In the genomic region with DNA sequence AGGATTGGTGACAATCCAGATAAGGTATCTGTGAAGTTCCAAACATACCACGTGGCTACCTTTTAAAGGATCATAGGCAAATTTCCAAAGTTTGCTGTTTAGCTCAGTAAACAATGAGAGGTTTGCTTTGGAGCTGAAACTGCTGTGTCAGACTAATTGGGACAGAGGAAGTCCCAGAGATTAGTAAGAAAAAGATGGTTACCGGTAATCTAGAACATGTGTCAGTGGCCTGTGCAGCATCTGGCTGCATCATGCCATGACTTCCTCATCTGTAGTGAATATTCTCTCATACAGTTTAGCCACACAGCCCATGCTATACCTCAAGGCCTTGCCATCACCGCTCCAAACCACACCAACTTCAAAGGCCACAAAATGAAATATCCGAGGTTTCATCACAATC, we compare ENCODE assay signal across 30 mouse cellular contexts. TPM values are rescaled to one million over a fixed set of nuclear protein-coding genes. Genes with fewer than 3 reads are reported as not detected.
DNase-seq lines count a peak whose midpoint lies in the region; ATAC-seq and TF ChIP-seq lines count a peak whose summit lies in the region.
"Had no signal": no experiment of that assay in that cellular context is flagged by ENCODE, and none has a peak within 500 bp of the region (broad histone marks: within the 10 kb centered on the region; RNA-seq: fewer than 3 reads in every experiment).

No protein-coding gene starts in this region.

- peaks cover 6% of the 10 kb centered on the region; the same call in 1 of the 2 replicates for H3K4me1 ChIP-seq in liver, postnatal 0 days (ENCODE audit: insufficient read depth)
- no peaks in the 10 kb centered on the region for H3K4me1 ChIP-seq in liver, embryonic 11.5 days (replicated peaks; ENCODE audit: control insufficient read depth, insufficient read depth, low read length)
- peaks cover 33% of the 10 kb centered on the region for H3K4me1 ChIP-seq in G1E (ENCODE audit: insufficient read depth, low read depth, low read length)
- H3K4me1 ChIP-seq: forebrain, embryonic 10.5 days; hindbrain, embryonic 15.5 days; limb, embryonic 13.5 days; liver, embryonic 15.5 days; midbrain, embryonic 12.5 days had no signal

- 29% methylated on average over 4 of the region's 4 CpGs for WGBS in liver, postnatal 0 days (ENCODE audit: insufficient replicate concordance)
- WGBS in liver, embryonic 11.5 days, result 63% methylated on average over 4 of the region's 4 CpGs

- H3K36me3 ChIP-seq in liver, postnatal 0 days (replicated peaks; ENCODE audit: insufficient read depth, low read length), result no peaks in the 10 kb centered on the region
- H3K36me3 ChIP-seq in liver, embryonic 11.5 days (ENCODE audit: control insufficient read depth, insufficient read depth, low read length), result no peaks in the 10 kb centered on the region
- H3K36me3 ChIP-seq in G1E (replicated peaks), result no peaks in the 10 kb centered on the region
- H3K36me3 ChIP-seq: forebrain, embryonic 10.5 days; hindbrain, embryonic 15.5 days; limb, embryonic 13.5 days; liver, embryonic 15.5 days; midbrain, embryonic 12.5 days had no signal

- DNase-seq in liver, postnatal 0 days, result no peak
- no peak for DNase-seq in liver, embryonic 11.5 days (ENCODE audit: low spot score)
- no peak for DNase-seq in G1E (ENCODE audit: low spot score)
- no peak for DNase-seq in thymus, postnatal 10 days (ENCODE audit: low spot score in 2 of 2)
- DNase-seq in heart, postnatal 25 days (ENCODE audit: low spot score), result no peak
- no peak for DNase-seq in kidney, postnatal 36 days
- DNase-seq: adrenal gland, postnatal 36 days; cerebellum, adult 11-12 months; cerebellum, postnatal 25 days; gastrocnemius, postnatal 25 days; heart, postnatal 4 days; kidney, adult 9 months; kidney, postnatal 14 days; lung, postnatal 4 days; right cerebral cortex, postnatal 25 days; thymus, adult 2 months had no signal

- H3K27ac ChIP-seq in liver, postnatal 0 days (ENCODE audit: low read depth), result no peak overlapping the region
- no peak overlapping the region for H3K27ac ChIP-seq in liver, embryonic 11.5 days (ENCODE audit: low read depth, low read length)
- H3K27ac ChIP-seq: forebrain, embryonic 10.5 days; hindbrain, embryonic 15.5 days; limb, embryonic 13.5 days; liver, embryonic 15.5 days; midbrain, embryonic 12.5 days; stomach, postnatal 0 days had no signal

- no peak overlapping the region for H3K4me2 ChIP-seq in liver, postnatal 0 days (ENCODE audit: low read depth, low read length)
- no peak overlapping the region for H3K4me2 ChIP-seq in liver, embryonic 11.5 days
- H3K4me2 ChIP-seq: hindbrain, embryonic 15.5 days; limb, embryonic 13.5 days; liver, embryonic 15.5 days; midbrain, embryonic 12.5 days had no signal

- no peaks in the 10 kb centered on the region for H3K9me3 ChIP-seq in liver, postnatal 0 days (ENCODE audit: low read length)
- H3K9me3 ChIP-seq in liver, embryonic 11.5 days (ENCODE audit: control insufficient read depth, low read length), result no peaks in the 10 kb centered on the region
- H3K9me3 ChIP-seq in G1E (replicated peaks), result 0 out of 2 replicates have a peak, but pooled peaks cover 2% of the 10 kb centered on the region
- H3K9me3 ChIP-seq: forebrain, embryonic 10.5 days; hindbrain, embryonic 15.5 days; limb, embryonic 13.5 days; liver, embryonic 15.5 days; midbrain, embryonic 12.5 days had no signal

- H3K9ac ChIP-seq in liver, postnatal 0 days (replicated peaks), result no peak overlapping the region
- no peak overlapping the region for H3K9ac ChIP-seq in liver, embryonic 11.5 days (ENCODE audit: low read depth, low read length)
- H3K9ac ChIP-seq: hindbrain, embryonic 15.5 days; limb, embryonic 13.5 days; liver, embryonic 15.5 days; midbrain, embryonic 12.5 days had no signal

- intact Hi-C loops in heart, postnatal 25 days (cut with DNase I), result no loop called here

- ATAC-seq in liver, postnatal 0 days, result peak; percentile 36; the same call in 1 of the 2 replicates
- ATAC-seq in liver, embryonic 11.5 days (replicated peaks; ENCODE audit: low FRiP score), result no peak
- 0 out of 2 replicates have a peak, but pooled peaks have one; percentile 8 for ATAC-seq in G1E (ENCODE audit: extremely low read depth, insufficient number of reproducible peaks, low FRiP score, poor library complexity, severe bottlenecking)
- ATAC-seq in granulocyte monocyte progenitor cell, adult 5-6 weeks (replicated peaks; ENCODE audit: poor library complexity, severe bottlenecking), result peak; percentile 85
- ATAC-seq in monocyte, adult 5-6 weeks (replicated peaks; ENCODE audit: insufficient number of reproducible peaks, low FRiP score, low TSS enrichment, poor library complexity, severe bottlenecking), result peak; percentile 65
- ATAC-seq: forebrain, embryonic 16.5 days; intestine, embryonic 16.5 days; Patski had no signal

- H3K27me3 ChIP-seq in liver, postnatal 0 days (ENCODE audit: insufficient read depth, low read length), result no peaks in the 10 kb centered on the region
- H3K27me3 ChIP-seq in liver, embryonic 11.5 days (replicated peaks; ENCODE audit: control insufficient read depth, insufficient read depth, low read length), result no peaks in the 10 kb centered on the region
- H3K27me3 ChIP-seq in G1E (ENCODE audit: insufficient read depth, low read length), result peaks cover 6% of the 10 kb centered on the region; the same call in 1 of the 2 replicates
- H3K27me3 ChIP-seq: hindbrain, embryonic 15.5 days; limb, embryonic 13.5 days; midbrain, embryonic 12.5 days; Patski had no signal

- TF ChIP-seq EP300 in liver, postnatal 0 days (IDR thresholded peaks at IDR 0.05; ENCODE audit: low read depth), result peak; percentile 55; the same call in 1 of the 2 replicates

- no peak for TF ChIP-seq CTCF in liver, postnatal 0 days (IDR thresholded peaks at IDR 0.05; ENCODE audit: low read depth)
- no peak for TF ChIP-seq CTCF in G1E (IDR thresholded peaks at IDR 0.05; ENCODE audit: low read depth, low read length)

- no peak overlapping the region for H3K4me3 ChIP-seq in liver, postnatal 0 days (ENCODE audit: low read depth, low read length)
- H3K4me3 ChIP-seq in liver, embryonic 11.5 days (ENCODE audit: low read depth, low read length), result no peak overlapping the region
- H3K4me3 ChIP-seq in G1E (ENCODE audit: low read depth, low read length), result no peak overlapping the region
- H3K4me3 ChIP-seq: forebrain, embryonic 10.5 days; hindbrain, embryonic 15.5 days; limb, embryonic 13.5 days; liver, embryonic 15.5 days; midbrain, embryonic 12.5 days had no signal

RNA-seq across cellular contexts. Expression of a gene that starts 3.4 kb away (rescaled TPM):
- polyA plus RNA-seq in liver, postnatal 0 days (2015; fragmentation: Nextera tagmentation; extraction: Ambion mirVana), result 18.0 and 18.7 TPM in 2 replicates
- 1.8 and 2.0 TPM in 2 replicates for polyA plus RNA-seq in liver, embryonic 11.5 days (2014; fragmentation: Nextera tagmentation; extraction: Ambion mirVana)
- total RNA-seq in G1E (2014; fragmentation: Nextera tagmentation) (5.5 and 5.8 TPM in 2 replicates), G1E (2017) (20.5 and 22.1 TPM in 2 replicates)
- polyA plus RNA-seq in G1E (2012), result 0.24 and 0.46 TPM in 2 replicates
- 106 and 115 TPM in 2 replicates for total RNA-seq in granulocyte monocyte progenitor cell, adult 5-6 weeks (2014; fragmentation: Nextera tagmentation)
- 106 and 143 TPM in 2 replicates for total RNA-seq in granulocyte monocyte progenitor cell, adult 5-6 weeks (2017)
- total RNA-seq in monocyte, adult 5-6 weeks (2017), result 181 to 197 TPM (median 187 TPM) in 3 replicates
- 1 to 10 TPM; 6.9 to 7.1 TPM for total RNA-seq in heart, postnatal 25 days (2021)
- polyA plus RNA-seq: forebrain, embryonic 10.5 days had no signal

RNA-seq across cellular contexts. Expression of a gene that starts 45.6 kb away (rescaled TPM):
- polyA plus RNA-seq in liver, postnatal 0 days (2015; fragmentation: Nextera tagmentation; extraction: Ambion mirVana), result 9.0 and 10.4 TPM in 2 replicates
- 0.35 and 0.45 TPM in 2 replicates for polyA plus RNA-seq in liver, embryonic 11.5 days (2014; fragmentation: Nextera tagmentation; extraction: Ambion mirVana)
- 0.83 TPM in 1 of 2 replicates, not detected in the other for total RNA-seq in G1E (2014; fragmentation: Nextera tagmentation)
- total RNA-seq in G1E (2017), result 0.38 TPM in 1 of 2 replicates, not detected in the other
- polyA plus RNA-seq in G1E (2012), result 0.08 TPM in 1 of 2 replicates, not detected in the other
- total RNA-seq in granulocyte monocyte progenitor cell, adult 5-6 weeks (2014; fragmentation: Nextera tagmentation), result not detected in 2 replicates
- total RNA-seq in granulocyte monocyte progenitor cell, adult 5-6 weeks (2017), result not detected in 2 replicates
- 25.8 to 50.1 TPM (median 35.3 TPM) in 3 replicates for total RNA-seq in monocyte, adult 5-6 weeks (2017)
- under 1 TPM; 0.45 to 0.73 TPM for total RNA-seq in heart, postnatal 25 days (2021)
- total RNA-seq: gastrocnemius, postnatal 25 days; layer of hippocampus, adult 8-10 months; left cerebral cortex, postnatal 14 days had no signal
- polyA plus RNA-seq: forebrain, embryonic 10.5 days; forebrain, embryonic 16.5 days; hindbrain, embryonic 15.5 days; intestine, embryonic 16.5 days; limb, embryonic 13.5 days; lung, embryonic 16.5 days; midbrain, embryonic 12.5 days; Patski had no signal

RNA-seq across cellular contexts. Expression of a gene that starts 45.8 kb away (rescaled TPM):
- 9.4 and 9.7 TPM in 2 replicates for polyA plus RNA-seq in liver, postnatal 0 days (2015; fragmentation: Nextera tagmentation; extraction: Ambion mirVana)
- polyA plus RNA-seq in liver, embryonic 11.5 days (2014; fragmentation: Nextera tagmentation; extraction: Ambion mirVana), result 1.5 and 2.4 TPM in 2 replicates
- total RNA-seq in G1E (2014; fragmentation: Nextera tagmentation) (not detected in 2 replicates), G1E (2017) (0.12 and 0.22 TPM in 2 replicates)
- polyA plus RNA-seq in G1E (2012), result 0.03 TPM in 1 of 2 replicates, not detected in the other
- total RNA-seq in granulocyte monocyte progenitor cell, adult 5-6 weeks (2014; fragmentation: Nextera tagmentation), result 0.58 and 2.9 TPM in 2 replicates
- 3.1 and 3.5 TPM in 2 replicates for total RNA-seq in granulocyte monocyte progenitor cell, adult 5-6 weeks (2017)
- 364 to 612 TPM (median 571 TPM) in 3 replicates for total RNA-seq in monocyte, adult 5-6 weeks (2017)
- under 1 TPM; 0.34 to 0.52 TPM for total RNA-seq in heart, postnatal 25 days (2021)
- total RNA-seq: gastrocnemius, postnatal 25 days; left cerebral cortex, postnatal 14 days had no signal

Comparison
In these comparisons a context has a peak if more than half of its experiments do, and no peak if none do; other contexts are left out.
1. RNA of a gene that starts 45.6 kb away (total RNA-seq): 25.8 to 50.1 TPM in monocyte, adult 5-6 weeks; 0.38 to 0.83 TPM in G1E, 0.45 to 0.73 TPM in heart, postnatal 25 days and not detected in granulocyte monocyte progenitor cell, adult 5-6 weeks; every median in the first group is over 10 times any median in the second.
2. RNA of a gene that starts 45.8 kb away (total RNA-seq): 364 to 612 TPM in monocyte, adult 5-6 weeks; 0.58 to 3.5 TPM in granulocyte monocyte progenitor cell, adult 5-6 weeks, 0.34 to 0.52 TPM in heart, postnatal 25 days and 0.12 to 0.22 TPM in G1E; every median in the first group is over 10 times any median in the second.